Mouse (Mus musculus) forelimb bud, embryonic 11.5 days (tissue): ENCODE measurements around the gene Tmem156.
"Not testable (repeated sequence)": the region's sequence is repeated elsewhere in the genome, so short reads cannot be mapped to it uniquely, and the experiment has no call there.

Experiments
- DNase-seq: peaks from one replicate; pipeline ENCODE4 v3.0.0-alpha.2; 2012; ENCODE audit warnings: low read depth, low spot score

Tmem156 gene

GRCm38 (mm10) chr5:65091921-65092320 lies at the start of gene Tmem156:
Tmem156 (minus strand) TSS chr5:65092132.
- DNase-seq, result no peak

GRCm38 (mm10) chr5:65141242-65141641 lies 49.3 kb upstream of the Tmem156 start:
- no peak for DNase-seq

- no peak for DNase-seq
Measured at GRCm38 (mm10) chr5:65137073-65137472, 45.1 kb upstream of the Tmem156 start.

- no peak for DNase-seq
Measured at GRCm38 (mm10) chr5:65136159-65136558, 44.2 kb upstream of the Tmem156 start.

GRCm38 (mm10) chr5:65131211-65131879 lies 39.4 kb upstream of the Tmem156 start:
- DNase-seq, result peak; percentile 24

GRCm38 (mm10) chr5:65130528-65131210 lies 38.7 kb upstream of the Tmem156 start:
- peak; percentile 35 for DNase-seq

- DNase-seq, result no peak
Measured at GRCm38 (mm10) chr5:65128481-65128880, 36.5 kb upstream of the Tmem156 start.

GRCm38 (mm10) chr5:65126137-65126536 lies 34.2 kb upstream of the Tmem156 start:
- no peak for DNase-seq

GRCm38 (mm10) chr5:65122616-65123015 lies 30.7 kb upstream of the Tmem156 start:
- DNase-seq, result no peak

GRCm38 (mm10) chr5:65119918-65120317 lies 28.0 kb upstream of the Tmem156 start:
- DNase-seq, result no peak

- DNase-seq, result no peak
Measured at GRCm38 (mm10) chr5:65119495-65119894, 27.6 kb upstream of the Tmem156 start.

GRCm38 (mm10) chr5:65116789-65117188 lies 24.9 kb upstream of the Tmem156 start:
- no peak for DNase-seq

GRCm38 (mm10) chr5:65113323-65113722 lies 21.4 kb upstream of the Tmem156 start:
- DNase-seq, result no peak

GRCm38 (mm10) chr5:65112225-65112624 lies 20.3 kb upstream of the Tmem156 start:
- DNase-seq, result not testable (repeated sequence)

- peak; percentile 14 for DNase-seq
Measured at GRCm38 (mm10) chr5:65107773-65108432, 16.0 kb upstream of the Tmem156 start.

GRCm38 (mm10) chr5:65106876-65107772 lies 15.2 kb upstream of the Tmem156 start, which contains the start of gene Klhl5:
Klhl5 (plus strand) TSS chr5:65107539.
- DNase-seq, result peak; percentile 84

GRCm38 (mm10) chr5:65102641-65103042 lies 10.7 kb upstream of the Tmem156 start:
- no peak for DNase-seq

- no peak for DNase-seq
Measured at GRCm38 (mm10) chr5:65102026-65102640, 10.2 kb upstream of the Tmem156 start.

GRCm38 (mm10) chr5:65101621-65102020 lies 9.7 kb upstream of the Tmem156 start:
- no peak for DNase-seq

- DNase-seq, result no peak
Measured at GRCm38 (mm10) chr5:65101209-65101608, 9.3 kb upstream of the Tmem156 start.

GRCm38 (mm10) chr5:65100002-65100401 lies 8.1 kb upstream of the Tmem156 start:
- DNase-seq, result no peak
